Mouse (Mus musculus) erythroblast, embryonic 14.5 days (primary cell): ENCODE data around the gene Yae1d1.

Experiments
- GATA1 ChIP-seq: IDR thresholded peaks from 2 replicates; pipeline ENCODE4 v1.6.1; 2012; ENCODE audit warnings: low read length, inconsistent platforms, mixed read lengths
- TAL1 ChIP-seq: IDR thresholded peaks from 3 replicates; pipeline ENCODE4 v1.6.1; 2012; ENCODE audit warnings: low read length, inconsistent platforms, mixed read lengths

DNA sequence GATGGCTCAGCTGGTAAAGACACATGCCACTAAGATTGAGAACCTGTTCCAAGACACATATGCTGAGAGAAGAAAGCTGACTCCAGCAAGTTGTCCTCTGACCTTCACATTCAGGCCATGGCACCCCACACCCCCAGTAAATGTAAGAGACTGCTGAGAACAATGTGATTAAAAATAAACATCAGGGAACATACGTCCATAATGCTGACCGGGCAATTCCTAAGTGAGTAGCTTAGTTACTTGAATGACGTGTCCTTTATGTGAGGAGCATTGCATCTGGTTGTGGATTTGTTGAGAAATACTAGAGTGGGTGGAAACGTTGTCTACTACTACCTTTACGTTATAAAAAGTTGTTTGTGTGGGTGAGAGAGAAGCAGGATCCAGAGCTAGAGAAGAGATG is 10.5 kb downstream of the Yae1d1 start:
- TF ChIP-seq GATA1 (no peak), TAL1 (no peak)
